ENCODE assay signal across 8 mouse cellular contexts in genomic region chrX:20425140-20425838, GRCm38 (mm10). TPM values are rescaled to one million over a fixed set of nuclear protein-coding genes. Genes with fewer than 3 reads are reported as not detected.
DNase-seq lines count a peak whose midpoint lies in the region; ATAC-seq and TF ChIP-seq lines count a peak whose summit lies in the region.

TSS of gene Jade3 (plus strand) at chrX:20425688.

- H3K4me3 ChIP-seq in ES-Bruce4 (ENCODE audit: low read depth, low read length), result peak within 1 kb of the TSS; percentile 68
- H3K4me3 ChIP-seq in forebrain, embryonic 11.5 days (ENCODE audit: low read depth, low read length), result peak within 1 kb of the TSS; percentile 52
- H3K4me3 ChIP-seq in heart, postnatal 0 days (ENCODE audit: low read depth, low read length), result peak within 1 kb of the TSS; percentile 68
- H3K4me3 ChIP-seq in liver, postnatal 0 days (ENCODE audit: low read depth, low read length), result peak within 1 kb of the TSS; percentile 75
- peak within 1 kb of the TSS; percentile 55 for H3K4me3 ChIP-seq in neural tube, embryonic 14.5 days (ENCODE audit: low read depth, low read length)
- H3K4me3 ChIP-seq in testis, adult 2 months (ENCODE audit: control insufficient read depth, low read depth, low read length), result peak within 1 kb of the TSS; percentile 94

- peak within 1 kb of the TSS; percentile 89 for H3K9ac ChIP-seq in ES-Bruce4 (ENCODE audit: low read depth, poor library complexity, severe bottlenecking)
- H3K9ac ChIP-seq in forebrain, embryonic 11.5 days (ENCODE audit: low read length), result peak within 1 kb of the TSS; percentile 73
- H3K9ac ChIP-seq in heart, postnatal 0 days (replicated peaks; ENCODE audit: low read depth, low read length), result peak within 1 kb of the TSS; percentile 71
- H3K9ac ChIP-seq in liver, postnatal 0 days (replicated peaks), result peak within 1 kb of the TSS; percentile 72
- H3K9ac ChIP-seq in neural tube, embryonic 14.5 days (replicated peaks; ENCODE audit: low read depth, low read length), result peak within 1 kb of the TSS; percentile 65

- H3K4me2 ChIP-seq in forebrain, embryonic 11.5 days (ENCODE audit: low read depth, low read length, severe bottlenecking), result peak within 1 kb of the TSS; percentile 52
- peak within 1 kb of the TSS; percentile 71 for H3K4me2 ChIP-seq in heart, postnatal 0 days (ENCODE audit: low read depth, low read length)
- H3K4me2 ChIP-seq in liver, postnatal 0 days (ENCODE audit: low read depth, low read length), result peak within 1 kb of the TSS; percentile 79
- H3K4me2 ChIP-seq in neural tube, embryonic 14.5 days (ENCODE audit: low read depth, low read length), result peak within 1 kb of the TSS; percentile 50

- H3K4me1 ChIP-seq in ES-Bruce4 (ENCODE audit: control insufficient read depth, insufficient read depth, low read length), result no peaks in the 10 kb centered on the region
- no peaks in the 10 kb centered on the region for H3K4me1 ChIP-seq in forebrain, embryonic 11.5 days (replicated peaks; ENCODE audit: control insufficient read depth, insufficient read depth, low read length)
- no peaks in the 10 kb centered on the region for H3K4me1 ChIP-seq in heart, postnatal 0 days (ENCODE audit: control insufficient read depth, insufficient read depth)
- no peaks in the 10 kb centered on the region for H3K4me1 ChIP-seq in liver, postnatal 0 days (ENCODE audit: insufficient read depth)
- H3K4me1 ChIP-seq in neural tube, embryonic 14.5 days (ENCODE audit: control insufficient read depth, insufficient read depth, low read length), result peaks cover 4% of the 10 kb centered on the region; the same call in 1 of the 2 replicates
- H3K4me1 ChIP-seq in testis, adult 2 months (ENCODE audit: control insufficient read depth, insufficient read depth, low read length), result no peaks in the 10 kb centered on the region; the same call in 1 of the 2 replicates

- H3K27me3 ChIP-seq in ES-Bruce4 (ENCODE audit: control insufficient read depth, insufficient read depth, low read length, poor library complexity, severe bottlenecking), result no peaks in the 10 kb centered on the region
- no peaks in the 10 kb centered on the region for H3K27me3 ChIP-seq in forebrain, embryonic 11.5 days (ENCODE audit: control insufficient read depth, insufficient read depth, low read length)
- no peaks in the 10 kb centered on the region for H3K27me3 ChIP-seq in heart, postnatal 0 days (ENCODE audit: control insufficient read depth, insufficient read depth, low read length)
- no peaks in the 10 kb centered on the region for H3K27me3 ChIP-seq in liver, postnatal 0 days (ENCODE audit: insufficient read depth, low read length)
- no peaks in the 10 kb centered on the region for H3K27me3 ChIP-seq in neural tube, embryonic 14.5 days (ENCODE audit: control insufficient read depth, insufficient read depth, low read length)
- no peaks in the 10 kb centered on the region for H3K27me3 ChIP-seq in testis, adult 2 months (ENCODE audit: control insufficient read depth, insufficient read depth, low read length)

- peak; percentile 65 for DNase-seq in c-Kit-positive CD71-positive TER-119-negative erythroid progenitor cells, embryonic 14.5 days (ENCODE audit: low read depth)
- peak; percentile 89 for DNase-seq in forebrain, embryonic 11.5 days (ENCODE audit: low spot score)
- peak; percentile 86 for DNase-seq in heart, postnatal 0 days (ENCODE audit: low spot score)
- peak; percentile 88 for DNase-seq in kidney, postnatal 36 days
- DNase-seq in liver, postnatal 0 days, result peak; percentile 84

- peaks cover 5% of the 10 kb centered on the region; the same call in 1 of the 2 replicates for H3K36me3 ChIP-seq in ES-Bruce4 (ENCODE audit: control insufficient read depth, insufficient read depth, low read length, poor library complexity, severe bottlenecking)
- no peaks in the 10 kb centered on the region for H3K36me3 ChIP-seq in forebrain, embryonic 11.5 days (ENCODE audit: control insufficient read depth, insufficient read depth, low read length)
- no peaks in the 10 kb centered on the region for H3K36me3 ChIP-seq in heart, postnatal 0 days (replicated peaks; ENCODE audit: control insufficient read depth, insufficient read depth, low read length)
- H3K36me3 ChIP-seq in liver, postnatal 0 days (replicated peaks; ENCODE audit: insufficient read depth, low read length), result no peaks in the 10 kb centered on the region
- H3K36me3 ChIP-seq in neural tube, embryonic 14.5 days (ENCODE audit: control insufficient read depth, insufficient read depth, low read length), result no peaks in the 10 kb centered on the region
- H3K36me3 ChIP-seq in testis, adult 2 months (ENCODE audit: control insufficient read depth, insufficient read depth, low read length), result no peaks in the 10 kb centered on the region

- H3K27ac ChIP-seq in ES-Bruce4 (ENCODE audit: insufficient read depth, low read length), result peak within 1 kb of the TSS; percentile 86
- peak within 1 kb of the TSS; percentile 59 for H3K27ac ChIP-seq in forebrain, embryonic 11.5 days (ENCODE audit: low read depth, low read length)
- peak within 1 kb of the TSS; percentile 90 for H3K27ac ChIP-seq in heart, postnatal 0 days (ENCODE audit: low read depth)
- H3K27ac ChIP-seq in liver, postnatal 0 days (ENCODE audit: low read depth), result peak within 1 kb of the TSS; percentile 81
- peak within 1 kb of the TSS; percentile 66 for H3K27ac ChIP-seq in neural tube, embryonic 14.5 days (ENCODE audit: low read depth, low read length)
- H3K27ac ChIP-seq in testis, adult 2 months (ENCODE audit: control insufficient read depth, insufficient read depth, low read depth, low read length), result peak within 1 kb of the TSS; percentile 94

- ATAC-seq in forebrain, embryonic 11.5 days (replicated peaks; ENCODE audit: low FRiP score), result peak; percentile 98
- peak; percentile 93 for ATAC-seq in heart, postnatal 0 days (ENCODE audit: insufficient read depth, low read depth)
- peak; percentile 94 for ATAC-seq in liver, postnatal 0 days
- peak; percentile 97 for ATAC-seq in neural tube, embryonic 14.5 days (ENCODE audit: low read depth)

- TF ChIP-seq POLR2A in ES-Bruce4 (IDR thresholded peaks at IDR 0.05; ENCODE audit: insufficient read depth, low read length), result peak; percentile 67
- TF ChIP-seq POLR2A in testis, adult 2 months (IDR thresholded peaks at IDR 0.05; ENCODE audit: control insufficient read depth, low read depth, low read length), result peak; percentile 66

- 24% methylated on average over 32 of the region's 67 CpGs for WGBS in forebrain, embryonic 11.5 days
- WGBS in heart, postnatal 0 days, result 18% methylated on average over 35 of the region's 67 CpGs
- 14% methylated on average over 26 of the region's 67 CpGs for WGBS in liver, postnatal 0 days (ENCODE audit: insufficient replicate concordance)
- 10% methylated on average over 27 of the region's 67 CpGs for WGBS in neural tube, embryonic 14.5 days

- TF ChIP-seq CTCF in ES-Bruce4 (IDR thresholded peaks at IDR 0.05; ENCODE audit: low read depth, low read length), result no peak
- no peak for TF ChIP-seq CTCF in heart, postnatal 0 days (IDR thresholded peaks at IDR 0.05; ENCODE audit: low read depth)
- TF ChIP-seq CTCF in liver, postnatal 0 days (IDR thresholded peaks at IDR 0.05; ENCODE audit: low read depth), result peak; percentile 16; the same call in 1 of the 2 replicates
- no peak for TF ChIP-seq CTCF in testis, adult 2 months (IDR thresholded peaks at IDR 0.05; ENCODE audit: control insufficient read depth, insufficient read depth, insufficient replicate concordance, low read depth, low read length)

- TF ChIP-seq EP300 in ES-Bruce4 (IDR thresholded peaks at IDR 0.05; ENCODE audit: insufficient read depth, low read depth, low read length), result no peak
- TF ChIP-seq EP300 in heart, postnatal 0 days (IDR thresholded peaks at IDR 0.05; ENCODE audit: low read depth), result no peak
- TF ChIP-seq EP300 in liver, postnatal 0 days (IDR thresholded peaks at IDR 0.05; ENCODE audit: low read depth), result no peak

- no peaks in the 10 kb centered on the region for H3K9me3 ChIP-seq in ES-Bruce4 (replicated peaks; ENCODE audit: control insufficient read depth, insufficient read depth, low read length, poor library complexity, severe bottlenecking)
- H3K9me3 ChIP-seq in forebrain, embryonic 11.5 days (ENCODE audit: control insufficient read depth, low read length), result no peaks in the 10 kb centered on the region
- H3K9me3 ChIP-seq in heart, postnatal 0 days (replicated peaks; ENCODE audit: control insufficient read depth, low read length), result no peaks in the 10 kb centered on the region
- no peaks in the 10 kb centered on the region for H3K9me3 ChIP-seq in liver, postnatal 0 days (ENCODE audit: low read length)
- no peaks in the 10 kb centered on the region for H3K9me3 ChIP-seq in neural tube, embryonic 14.5 days (ENCODE audit: control insufficient read depth, low read length)

RNA-seq across cellular contexts. Expression of gene Jade3, which starts in this region (rescaled TPM):
- 49.4 and 51.8 TPM in 2 replicates for polyA plus RNA-seq in ES-Bruce4 (2011; ENCODE audit: insufficient read depth, insufficient read length, low read depth, missing spikeins)
- polyA plus RNA-seq in forebrain, embryonic 11.5 days (2014; fragmentation: Nextera tagmentation; extraction: Ambion mirVana), result 10.7 and 11.7 TPM in 2 replicates
- 0.99 and 2.8 TPM in 2 replicates for total RNA-seq in heart, postnatal 0 days (2014; rRNA removed; ENCODE audit: low replicate concordance)
- 1.7 and 2.2 TPM in 2 replicates for polyA plus RNA-seq in heart, postnatal 0 days (2015; fragmentation: Nextera tagmentation; extraction: Ambion mirVana)
- 2.0 TPM in 2 replicates for polyA plus RNA-seq in liver, postnatal 0 days (2015; fragmentation: Nextera tagmentation; extraction: Ambion mirVana)
- polyA plus RNA-seq in neural tube, embryonic 14.5 days (2014; fragmentation: Nextera tagmentation; extraction: Ambion mirVana), result 5.0 and 6.4 TPM in 2 replicates
- polyA plus RNA-seq in testis, adult 2 months (2012; rRNA removed), result 2.7 and 4.0 TPM in 2 replicates

Comparison
In these comparisons a context has a peak if more than half of its experiments do, and no peak if none do; other contexts are left out.
1. Peak in every context shown above with its lines: DNase-seq, ATAC-seq, H3K4me3 ChIP-seq and H3K27ac ChIP-seq.